Mouse (Mus musculus) liver, adult 2 months (tissue): Measurements from ENCODE around the gene Sema4a. TPM values are rescaled to one million over a fixed set of nuclear protein-coding genes. Genes with fewer than 3 reads are reported as not detected.

ENCODE experiments used
- DNase-seq: peaks from one replicate; pipeline ENCODE4 v3.0.0-alpha.2; 2011; ENCODE audit warnings: low read depth, low spot score; ENCODE audit errors: extremely low read depth
- H3K27ac ChIP-seq: fragments of 200-500 bp; replicated peaks from 2 replicates; pipeline ENCODE4 v1.5.1; 2012; ENCODE audit warnings: low read depth, mild to moderate bottlenecking, control low read depth, inconsistent platforms, low read length; ENCODE audit not compliant: insufficient read depth
- H3K27me3 ChIP-seq: fragments of 200-500 bp; 2 replicates; pipeline ENCODE4 v1.6.1; 2012; ENCODE audit warnings: mild to moderate bottlenecking, moderate library complexity, low read length, inconsistent platforms; ENCODE audit not compliant: control insufficient read depth, insufficient read depth
- H3K36me3 ChIP-seq: fragments of 200-500 bp; 2 replicates; pipeline ENCODE4 v1.6.1; 2012; ENCODE audit warnings: low read length, inconsistent platforms; ENCODE audit not compliant: control insufficient read depth, insufficient read depth
- H3K4me1 ChIP-seq: fragments of 200-500 bp; 2 replicates; pipeline ENCODE4 v1.6.1; 2011; ENCODE audit warnings: low read length; ENCODE audit not compliant: control insufficient read depth, insufficient read depth
- H3K4me3 ChIP-seq: fragments of 200-500 bp; 2 replicates; pipeline ENCODE4 v1.5.1; 2011; ENCODE audit warnings: low read depth, mild to moderate bottlenecking, control low read depth, low read length, moderate library complexity; ENCODE audit not compliant: insufficient read depth
- H3K79me2 ChIP-seq: fragments of 200-500 bp; 2 replicates; pipeline ENCODE4 v1.6.1; 2012; ENCODE audit warnings: inconsistent platforms, mild to moderate bottlenecking, low read length, moderate library complexity; ENCODE audit not compliant: control insufficient read depth, insufficient read depth
- H3K9ac ChIP-seq: fragments of 200-500 bp; 2 replicates; pipeline ENCODE4 v1.6.1; 2012; ENCODE audit warnings: low read depth, mild to moderate bottlenecking, control low read depth, inconsistent platforms, low read length
- CTCF ChIP-seq: fragments of 200-500 bp; IDR thresholded peaks from 2 replicates; pipeline ENCODE4 v1.5.1; 2011; ENCODE audit warnings: low read depth, low read length, control low read depth
- POLR2A ChIP-seq: fragments of 200-500 bp; IDR thresholded peaks from 2 replicates; pipeline ENCODE4 v1.6.1; 2011; ENCODE audit warnings: low read length, control low read depth; ENCODE audit not compliant: insufficient read depth; ENCODE audit errors: extremely low read depth
- WGBS: fragments of 180-500 bp; shearing (Covaris S2); methylation state at CpG from one replicate; pipeline ENCODE4 v1.1.7; 2018; 5-methylcytosine and 5-hydroxymethylcytosine counted together
- polyA plus RNA-seq: library from polyadenylated mRNA; depleted of rRNA; stranded (reverse); fragments of >200 nt; gene quantifications from 2 replicates; pipeline ENCODE4 v1.2.3, GENCODE M21; 2012
- total RNA-seq: library from RNA; depleted of rRNA; stranded (reverse); fragments of >200 nt; gene quantifications from 2 replicates; pipeline ENCODE4 v1.2.3, GENCODE M21; 2014

Gene Sema4a
- total and polyA plus RNA-seq, 2 experiments, result 23.4 to 117 TPM

DNA sequence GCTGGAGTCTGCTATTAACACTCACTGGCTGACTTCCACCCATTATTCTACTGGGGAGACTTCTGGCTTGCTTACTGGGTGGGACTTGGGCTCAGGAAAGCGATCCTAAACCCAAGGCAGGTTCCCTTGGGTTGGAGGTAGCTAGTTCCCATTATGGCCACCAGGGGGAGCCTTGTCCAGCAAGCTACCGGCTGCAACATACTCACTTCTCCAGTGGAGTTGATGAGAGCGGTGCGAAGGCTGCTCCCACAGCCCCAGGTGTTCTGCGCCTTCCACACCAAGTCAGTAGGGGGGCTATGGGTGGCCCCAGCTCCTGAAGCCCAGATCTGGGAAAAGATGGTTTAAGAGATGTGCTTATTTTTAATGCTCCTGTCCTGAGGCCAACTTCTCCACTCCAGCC, 22.6 kb upstream of the Sema4a start:
- Histone ChIP-seq H3K4me1 (no peaks in the 10 kb centered on the region), H3K27me3 (no peaks in the 10 kb centered on the region), H3K79me2 (no peaks in the 10 kb centered on the region), H3K9ac (no peak overlapping the region), H3K4me3 (no peak overlapping the region), H3K27ac (no peak overlapping the region), H3K36me3 (peaks cover 9% of the 10 kb centered on the region; the same call in 1 of the 2 replicates)
- TF ChIP-seq CTCF (peak; percentile 89), POLR2A (no peak)
- WGBS, result 50% methylated on average over 5 of the region's 5 CpGs
- peak; percentile 36 for DNase-seq

DNA sequence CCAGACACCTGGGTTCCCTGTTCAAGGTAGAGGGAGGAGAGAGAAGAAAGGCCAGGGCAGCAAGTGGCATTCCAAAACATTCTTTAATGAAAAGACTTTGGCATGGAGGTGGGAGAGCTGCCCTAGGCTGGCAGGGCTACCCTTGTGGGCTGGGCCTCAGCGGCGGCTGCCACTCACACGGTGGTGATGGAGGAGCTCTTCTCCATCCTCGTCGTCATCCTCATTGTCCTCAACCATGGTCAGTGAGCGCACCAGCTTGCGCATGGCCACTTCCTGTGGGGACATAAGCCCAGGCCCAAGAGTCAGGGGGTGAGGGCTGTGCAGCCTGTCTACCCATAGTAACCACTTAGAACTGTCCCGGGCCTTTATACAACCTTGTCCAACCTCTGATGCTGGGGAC, 22.2 kb upstream of the Sema4a start:
- WGBS, result 81% methylated on average over 8 of the region's 8 CpGs
- Histone ChIP-seq H3K27ac (no peak overlapping the region), H3K36me3 (peaks cover 9% of the 10 kb centered on the region; the same call in 1 of the 2 replicates), H3K27me3 (no peaks in the 10 kb centered on the region), H3K4me3 (no peak overlapping the region), H3K4me1 (no peaks in the 10 kb centered on the region), H3K9ac (no peak overlapping the region), H3K79me2 (no peaks in the 10 kb centered on the region)
- no peak for DNase-seq
- no peak for TF ChIP-seq CTCF
- TF ChIP-seq POLR2A, result no peak

DNA sequence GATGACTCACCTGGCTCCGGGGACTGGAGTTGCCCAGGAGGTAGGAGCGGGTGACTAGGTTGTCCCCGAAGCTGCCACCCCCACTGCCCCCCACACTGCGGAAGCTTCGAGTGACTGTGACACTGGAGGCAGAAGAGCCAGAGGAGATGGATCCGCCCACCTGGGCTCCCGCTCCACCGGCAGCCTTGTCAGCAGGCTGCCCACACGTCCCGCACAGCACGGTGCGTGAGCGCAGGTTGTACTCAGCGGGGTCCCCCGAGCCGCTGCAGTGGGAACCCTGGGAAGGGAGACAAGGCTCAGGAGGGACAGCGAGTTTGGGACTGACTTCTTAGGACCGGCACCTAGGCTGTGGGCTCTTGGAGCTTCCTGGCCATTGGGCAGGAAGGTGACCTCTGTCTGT, 21.4 kb upstream of the Sema4a start:
- H3K79me2 ChIP-seq, result no peaks in the 10 kb centered on the region
- no peak for DNase-seq
- no peaks in the 10 kb centered on the region for H3K27me3 ChIP-seq
- H3K27ac ChIP-seq, result no peak overlapping the region
- no peak overlapping the region for H3K9ac ChIP-seq
- peaks cover 9% of the 10 kb centered on the region; the same call in 1 of the 2 replicates for H3K36me3 ChIP-seq
- WGBS, result 88% methylated on average over 18 of the region's 18 CpGs
- no peak overlapping the region for H3K4me3 ChIP-seq
- TF ChIP-seq CTCF (no peak), POLR2A (no peak)
- H3K4me1 ChIP-seq, result no peaks in the 10 kb centered on the region

DNA sequence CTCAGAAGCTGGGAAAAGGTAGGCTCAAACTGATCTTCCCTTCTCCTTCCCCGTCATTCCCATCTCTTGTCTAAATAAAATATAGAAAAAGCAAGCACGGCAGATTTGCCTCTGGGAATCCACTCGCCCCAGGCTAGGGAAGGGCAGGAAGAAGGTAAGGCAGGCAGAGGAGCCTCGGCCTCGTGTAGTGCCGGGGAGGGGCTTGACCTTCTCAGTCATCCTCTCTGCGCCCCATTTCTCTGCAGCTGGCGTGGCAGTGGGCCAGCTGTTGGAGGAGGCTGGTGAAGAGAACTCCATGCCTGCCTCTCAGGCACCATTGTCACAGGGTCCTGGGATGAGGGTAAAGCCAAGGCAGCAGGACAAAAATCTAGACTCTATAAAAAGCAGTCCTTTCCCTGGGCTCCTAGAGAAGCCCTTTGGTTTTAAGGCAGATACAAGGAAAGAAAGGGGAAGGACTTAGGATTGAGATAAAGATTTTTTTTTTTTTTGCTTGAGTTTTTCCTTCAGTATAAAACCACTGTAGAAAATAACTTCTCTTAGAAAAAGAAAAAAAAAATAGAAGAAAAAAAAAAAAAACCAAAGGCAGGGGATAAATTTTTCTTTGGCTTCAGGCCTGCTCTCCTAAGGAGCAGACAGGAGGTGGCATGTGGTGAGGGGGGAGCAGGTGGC, 20.5 kb upstream of the Sema4a start:
- Histone ChIP-seq H3K79me2 (no peaks in the 10 kb centered on the region), H3K36me3 (peaks cover 7% of the 10 kb centered on the region; the same call in 1 of the 2 replicates), H3K4me1 (no peaks in the 10 kb centered on the region), H3K9ac (no peak overlapping the region), H3K27me3 (no peaks in the 10 kb centered on the region), H3K4me3 (no peak overlapping the region), H3K27ac (no peak overlapping the region)
- DNase-seq, result no peak
- no peak for TF ChIP-seq CTCF
- TF ChIP-seq POLR2A, result no peak
- 87% methylated on average over 8 of the region's 8 CpGs for WGBS

DNA sequence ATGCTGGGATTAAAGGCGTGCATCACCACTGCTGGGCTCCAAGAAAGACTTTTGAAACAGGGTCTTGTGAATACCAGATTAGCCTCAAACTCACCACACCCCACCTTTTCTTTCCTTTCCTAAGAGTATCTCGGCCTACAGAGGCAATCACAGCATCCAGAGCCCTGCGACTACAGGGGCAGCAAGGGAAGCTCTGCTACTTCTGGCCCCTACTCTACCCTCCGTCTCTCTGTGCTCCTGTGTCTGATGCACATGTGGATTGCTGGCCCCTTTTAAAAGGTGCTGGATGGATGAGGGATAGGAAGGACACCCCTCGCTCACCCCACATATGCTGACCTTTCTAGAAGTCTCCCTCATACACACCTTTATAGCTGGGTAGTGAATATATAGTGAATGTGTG, 19.7 kb upstream of the Sema4a start:
- no peaks in the 10 kb centered on the region for H3K4me1 ChIP-seq
- TF ChIP-seq CTCF (no peak), POLR2A (no peak)
- H3K27ac ChIP-seq, result no peak overlapping the region
- H3K4me3 ChIP-seq, result no peak overlapping the region
- H3K79me2 ChIP-seq, result no peaks in the 10 kb centered on the region
- WGBS, result 99% methylated on average over 5 of the region's 5 CpGs
- no peaks in the 10 kb centered on the region for H3K27me3 ChIP-seq
- no peak for DNase-seq
- H3K9ac ChIP-seq, result no peak overlapping the region
- peaks cover 3% of the 10 kb centered on the region; the same call in 1 of the 2 replicates for H3K36me3 ChIP-seq

DNA sequence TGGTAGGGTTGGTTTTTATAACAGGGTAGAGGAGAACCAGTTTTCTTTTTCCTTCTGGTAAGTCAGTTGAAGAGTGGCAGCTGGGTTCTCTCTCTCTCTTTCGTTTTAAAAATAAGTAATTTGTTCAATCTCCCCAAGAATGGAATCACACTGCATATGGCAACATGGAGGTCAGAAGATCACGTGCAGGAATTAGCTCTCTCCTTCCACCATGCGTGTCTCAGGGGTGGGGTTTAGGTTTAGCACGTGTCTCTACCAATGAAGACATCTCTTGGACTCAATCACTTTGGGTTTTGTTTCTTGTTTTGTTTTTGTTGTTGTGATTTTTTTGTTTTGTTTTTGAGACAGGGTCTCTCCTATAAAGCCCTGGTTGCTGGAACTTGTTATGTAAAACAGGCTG, 18.8 kb upstream of the Sema4a start:
- H3K9ac ChIP-seq, result no peak overlapping the region
- TF ChIP-seq CTCF (no peak), POLR2A (no peak)
- WGBS, result 80% methylated on average over 4 of the region's 4 CpGs
- no peak for DNase-seq
- H3K27ac ChIP-seq, result no peak overlapping the region
- no peak overlapping the region for H3K4me3 ChIP-seq
- no peaks in the 10 kb centered on the region for H3K4me1 ChIP-seq
- no peaks in the 10 kb centered on the region for H3K79me2 ChIP-seq
- peaks cover 2% of the 10 kb centered on the region; the same call in 1 of the 2 replicates for H3K36me3 ChIP-seq
- no peaks in the 10 kb centered on the region for H3K27me3 ChIP-seq
